14 mouse cellular contexts compared by ENCODE assay signal in the genomic region with DNA sequence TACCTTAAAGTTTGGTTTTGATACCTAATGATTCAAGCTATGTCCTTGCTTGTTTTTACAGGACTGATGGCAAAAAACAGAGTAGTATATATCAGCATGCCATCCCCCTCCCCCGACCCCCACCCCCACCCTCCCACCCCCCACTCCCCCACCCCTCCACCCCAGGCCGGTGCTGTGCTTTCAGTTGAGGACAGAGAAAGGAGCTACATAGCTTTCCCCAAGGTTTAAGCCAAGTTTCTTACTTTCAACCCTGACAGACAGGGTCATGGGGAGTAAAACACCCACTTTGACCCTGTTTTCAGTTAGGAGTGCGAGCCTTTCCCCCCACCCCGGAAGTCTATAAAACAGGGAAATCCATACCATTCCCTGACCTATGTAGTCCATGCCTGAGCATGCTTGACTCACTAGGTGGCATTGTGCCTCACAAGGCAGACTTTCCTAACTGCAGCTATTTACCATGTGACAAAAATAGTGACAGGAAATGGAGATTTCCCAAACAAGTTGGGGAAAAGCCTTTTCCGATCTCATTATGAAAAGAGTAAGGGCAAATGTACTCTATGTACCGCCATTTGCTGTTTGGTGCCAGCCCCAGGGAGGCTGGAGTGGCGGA.
A peak's percentile ranks its signal among the peaks of the same experiment; 100 is the strongest.
DNase-seq lines count a peak whose midpoint lies in the region; ATAC-seq lines count a peak whose summit lies in the region.
"Had no signal": no experiment of that assay in that cellular context is flagged by ENCODE, and none has a peak within 500 bp of the region (broad histone marks: within the 10 kb centered on the region; RNA-seq: fewer than 3 reads in every experiment).

No protein-coding gene starts in this region.

- peaks cover 21% of the 10 kb centered on the region for H3K4me1 ChIP-seq in heart, embryonic 11.5 days (ENCODE audit: control insufficient read depth, insufficient read depth, low read length)
- H3K4me1 ChIP-seq in liver, embryonic 16.5 days (ENCODE audit: control insufficient read depth, low read depth, low read length) = no peaks in the 10 kb centered on the region
- peaks cover 7% of the 10 kb centered on the region; the same call in 1 of the 2 replicates for H3K4me1 ChIP-seq in liver, embryonic 12.5 days
- no peaks in the 10 kb centered on the region for H3K4me1 ChIP-seq in limb, embryonic 15.5 days

- 28% methylated on average over 7 of the region's 7 CpGs for WGBS in heart, embryonic 11.5 days (ENCODE audit: insufficient replicate concordance)
- WGBS in liver, embryonic 16.5 days (ENCODE audit: insufficient replicate concordance) = 35% methylated on average over 7 of the region's 7 CpGs
- 40% methylated on average over 7 of the region's 7 CpGs for WGBS in liver, embryonic 12.5 days (ENCODE audit: insufficient replicate concordance)
- 31% methylated on average over 7 of the region's 7 CpGs for WGBS in limb, embryonic 15.5 days

- no peak overlapping the region for H3K4me3 ChIP-seq in heart, embryonic 11.5 days (ENCODE audit: low read depth, low read length)
- H3K4me3 ChIP-seq in liver, embryonic 16.5 days (ENCODE audit: low read depth, low read length) = no peak overlapping the region
- no peak overlapping the region for H3K4me3 ChIP-seq in liver, embryonic 12.5 days
- H3K4me3 ChIP-seq in limb, embryonic 15.5 days = no peak overlapping the region

- H3K36me3 ChIP-seq in heart, embryonic 11.5 days (ENCODE audit: control insufficient read depth, insufficient read depth, low read length) = 0 out of 2 replicates have a peak, but pooled peaks cover 2% of the 10 kb centered on the region
- peaks cover 3% of the 10 kb centered on the region; the same call in 1 of the 2 replicates for H3K36me3 ChIP-seq in liver, embryonic 16.5 days (ENCODE audit: control insufficient read depth, insufficient read depth)
- no peaks in the 10 kb centered on the region for H3K36me3 ChIP-seq in liver, embryonic 12.5 days
- H3K36me3 ChIP-seq in limb, embryonic 15.5 days = no peaks in the 10 kb centered on the region; the same call in 1 of the 2 replicates

- DNase-seq in heart, postnatal 4 days = no peak
- peak; percentile 10 for DNase-seq in gonadal fat pad, adult 2 months (ENCODE audit: low read depth)
- DNase-seq in spleen, adult 12 weeks (ENCODE audit: low spot score) = no peak
- DNase-seq: adrenal gland, postnatal 25 days; cerebellum, adult 2 months had no signal

- no peak overlapping the region for H3K9ac ChIP-seq in heart, embryonic 11.5 days (ENCODE audit: low read depth, low read length)
- no peak overlapping the region for H3K9ac ChIP-seq in liver, embryonic 16.5 days (ENCODE audit: low read depth, low read length)
- no peak overlapping the region for H3K9ac ChIP-seq in liver, embryonic 12.5 days
- H3K9ac ChIP-seq in limb, embryonic 15.5 days = no peak overlapping the region

- no peak overlapping the region for H3K4me2 ChIP-seq in heart, embryonic 11.5 days
- H3K4me2 ChIP-seq in liver, embryonic 16.5 days (ENCODE audit: low read depth, low read length) = no peak overlapping the region
- H3K4me2 ChIP-seq in liver, embryonic 12.5 days = no peak overlapping the region
- H3K4me2 ChIP-seq in limb, embryonic 15.5 days = no peak overlapping the region

- no peak overlapping the region for H3K27ac ChIP-seq in heart, embryonic 11.5 days (ENCODE audit: low read depth, low read length)
- no peak overlapping the region for H3K27ac ChIP-seq in liver, embryonic 16.5 days (ENCODE audit: low read length)
- no peak overlapping the region for H3K27ac ChIP-seq in liver, embryonic 12.5 days
- 0 out of 2 replicates have a peak overlapping the region, but pooled peaks have one; percentile 34 for H3K27ac ChIP-seq in limb, embryonic 15.5 days
- H3K27ac ChIP-seq: macrophage had no signal

- peak; percentile 69; the same call in 1 of the 2 replicates for ATAC-seq in heart, embryonic 11.5 days (replicated peaks; ENCODE audit: insufficient number of reproducible peaks, low FRiP score, low TSS enrichment)
- ATAC-seq in liver, embryonic 16.5 days (ENCODE audit: low read depth) = peak; percentile 41; the same call in 1 of the 2 replicates
- ATAC-seq in liver, embryonic 12.5 days = no peak
- ATAC-seq in limb, embryonic 15.5 days (ENCODE audit: insufficient number of reproducible peaks, low FRiP score, low TSS enrichment, low read depth) = no peak
- no peak for ATAC-seq in activated CD4-positive, CD25-positive, alpha-beta regulatory T cell, adult 4 months
- ATAC-seq: CD4-positive, CD25-positive, alpha-beta regulatory T cell, adult 4 months; hindbrain, embryonic 16.5 days; Patski had no signal

- no peaks in the 10 kb centered on the region for H3K9me3 ChIP-seq in heart, embryonic 11.5 days (replicated peaks; ENCODE audit: control insufficient read depth, low read length)
- H3K9me3 ChIP-seq in liver, embryonic 16.5 days (replicated peaks; ENCODE audit: control insufficient read depth, low read length) = no peaks in the 10 kb centered on the region
- no peaks in the 10 kb centered on the region for H3K9me3 ChIP-seq in liver, embryonic 12.5 days (replicated peaks)
- H3K9me3 ChIP-seq in limb, embryonic 15.5 days = no peaks in the 10 kb centered on the region

- no peaks in the 10 kb centered on the region for H3K27me3 ChIP-seq in heart, embryonic 11.5 days (ENCODE audit: control insufficient read depth, insufficient read depth, low read length)
- H3K27me3 ChIP-seq in liver, embryonic 16.5 days (ENCODE audit: control insufficient read depth, insufficient read depth, low read depth, low read length) = no peaks in the 10 kb centered on the region
- no peaks in the 10 kb centered on the region for H3K27me3 ChIP-seq in liver, embryonic 12.5 days (replicated peaks)
- no peaks in the 10 kb centered on the region for H3K27me3 ChIP-seq in limb, embryonic 15.5 days
- H3K27me3 ChIP-seq: Patski had no signal

Comparison
In these comparisons a context has a peak if more than half of its experiments do, and no peak if none do; other contexts are left out.
1. ATAC-seq: peak in heart, embryonic 11.5 days (single experiment) and liver, embryonic 16.5 days (single experiment); none in liver, embryonic 12.5 days (single experiment), limb, embryonic 15.5 days (single experiment) and activated CD4-positive, CD25-positive, alpha-beta regulatory T cell, adult 4 months (single experiment).